Mouse (Mus musculus) large intestine, adult 2 months (tissue): ENCODE measurements around the gene Rbfox1. TPM values are rescaled to one million over a fixed set of nuclear protein-coding genes. Genes with fewer than 3 reads are reported as not detected.

Experiments
- DNase-seq: peaks from one replicate; pipeline ENCODE4 v3.0.0-alpha.2; 2012; ENCODE audit warnings: low read depth, low spot score
- WGBS: fragments of 180-500 bp; shearing (Covaris S2); methylation state at CpG from one replicate; pipeline ENCODE4 v1.1.7; 2018; 5-methylcytosine and 5-hydroxymethylcytosine counted together
- polyA plus RNA-seq: library from polyadenylated mRNA; depleted of rRNA; stranded (reverse); fragments of >200 nt; gene quantifications from 2 replicates; pipeline ENCODE4 v1.2.3, GENCODE M21; 2012

Gene Rbfox1
- polyA plus RNA-seq, 1 experiment = 0.22 TPM

GRCm38 (mm10) chr16:7346001-7346625, 1461.0 kb downstream of the Rbfox1 start:
- DNase-seq = no peak
- WGBS = 53% methylated on average over 11 of the region's 11 CpGs

GRCm38 (mm10) chr16:7347522-7348165, 1462.5 kb downstream of the Rbfox1 start:
- 54% methylated on average over 7 of the region's 7 CpGs for WGBS
- no peak for DNase-seq

DNA sequence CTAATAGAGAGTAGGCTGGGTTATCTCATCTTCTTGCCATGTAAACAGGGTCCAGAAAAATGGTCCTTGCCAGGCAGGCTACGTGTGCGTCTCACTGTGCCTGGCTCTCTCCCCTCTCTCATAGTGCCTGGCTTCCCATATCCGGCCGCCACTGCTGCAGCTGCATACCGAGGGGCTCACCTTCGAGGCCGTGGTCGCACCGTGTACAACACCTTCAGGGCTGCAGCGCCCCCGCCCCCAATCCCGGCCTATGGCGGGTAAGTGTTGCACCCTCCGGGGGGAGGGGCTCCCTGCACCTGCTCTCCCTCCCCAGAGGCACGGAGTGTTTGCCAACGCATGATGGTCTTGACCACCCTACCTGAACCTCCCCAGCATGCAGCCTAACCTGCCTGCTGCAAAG, 1467.7 kb downstream of the Rbfox1 start:
- DNase-seq = no peak
- 51% methylated on average over 16 of the region's 16 CpGs for WGBS

- 67% methylated on average over 4 of the region's 4 CpGs for WGBS
- DNase-seq = no peak
These were observed 1469.0 kb downstream of the Rbfox1 start for GRCm38 (mm10) chr16:7354116-7354515.

- WGBS = 70% methylated on average over 5 of the region's 5 CpGs
- no peak for DNase-seq
These were observed 1473.9 kb downstream of the Rbfox1 start for GRCm38 (mm10) chr16:7359043-7359442.

- 97% methylated on average over 1 of the region's 1 CpGs for WGBS
- no peak for DNase-seq
These were observed 1475.6 kb downstream of the Rbfox1 start for GRCm38 (mm10) chr16:7360706-7361105.

DNA sequence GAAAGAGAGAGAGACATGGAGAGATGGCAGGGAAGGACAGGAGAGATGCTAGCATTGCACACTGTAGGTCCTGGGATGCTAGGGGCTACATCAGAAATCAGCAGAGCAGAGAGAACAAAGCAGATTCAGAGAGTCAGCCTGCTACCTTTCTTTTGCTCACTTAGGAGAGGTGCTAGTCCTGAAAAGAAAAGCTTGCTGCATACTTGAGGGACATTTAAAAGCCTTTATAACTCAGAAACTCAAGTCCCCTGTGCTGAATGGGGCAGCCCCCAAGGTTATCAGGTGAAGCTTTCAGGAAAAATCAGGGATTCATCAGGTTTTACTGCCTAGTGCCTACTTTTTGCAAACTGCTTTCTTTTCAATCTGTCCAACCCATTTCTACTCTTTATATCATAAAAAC, 1480.7 kb downstream of the Rbfox1 start:
- no peak for DNase-seq

DNA sequence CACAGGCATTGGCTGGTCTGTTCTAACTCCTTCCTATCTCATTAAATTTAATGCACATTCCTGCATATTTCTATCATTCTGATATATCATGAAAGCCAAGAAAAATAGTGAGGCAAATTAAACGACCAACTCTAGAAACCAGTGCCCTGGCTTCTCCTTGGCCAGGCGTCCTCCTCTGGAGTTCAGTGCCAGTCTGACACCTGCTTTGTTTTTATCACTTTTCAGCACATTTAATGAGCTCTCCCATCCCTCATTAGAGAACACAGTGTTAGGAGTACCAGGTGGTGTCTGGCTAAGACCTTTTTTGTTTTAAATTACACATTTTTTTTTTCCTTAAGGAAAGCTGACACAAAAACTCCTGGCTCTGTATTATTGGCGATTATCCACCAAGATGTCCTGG, 1489.0 kb downstream of the Rbfox1 start:
- WGBS = 65% methylated on average over 3 of the region's 3 CpGs
- DNase-seq = no peak

DNA sequence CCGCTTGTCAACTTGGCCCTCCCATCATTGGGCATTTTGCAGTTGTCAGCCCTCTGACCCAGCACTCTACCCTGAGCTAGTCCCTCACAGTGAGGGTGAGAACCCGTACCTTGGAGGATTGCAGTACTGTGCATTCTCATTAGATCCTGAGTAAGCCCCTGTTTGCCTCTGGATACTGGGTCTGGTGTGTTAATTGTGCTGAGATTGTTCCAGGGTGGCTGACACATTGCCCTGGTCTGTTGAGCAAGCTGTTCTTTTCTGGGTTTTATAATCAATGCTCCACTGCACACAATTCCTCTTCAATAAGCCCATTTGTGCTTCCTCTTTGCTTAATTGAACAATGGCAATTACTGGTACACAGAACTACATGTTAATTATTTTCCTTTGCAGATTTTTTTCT, 1489.5 kb downstream of the Rbfox1 start:
- DNase-seq = no peak
- 64% methylated on average over 2 of the region's 2 CpGs for WGBS

DNA sequence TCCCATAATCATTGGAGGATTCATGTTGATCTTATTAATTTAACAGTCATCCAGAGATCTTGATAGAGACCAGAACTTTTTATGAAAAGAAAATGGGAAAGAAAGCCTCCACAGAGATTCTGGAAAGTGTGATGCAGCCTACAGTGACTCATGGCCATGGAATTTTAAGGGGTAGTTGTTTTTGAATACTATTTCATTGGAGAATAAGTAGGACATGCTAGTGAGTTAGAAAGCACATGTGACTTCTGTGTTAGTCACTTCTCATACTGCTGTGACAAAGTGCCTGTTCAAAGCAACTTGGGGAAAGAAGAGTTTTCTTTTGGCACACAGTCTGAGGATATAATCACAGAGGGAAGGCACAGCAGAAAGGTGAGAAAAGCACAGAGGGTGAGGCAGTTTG, 1510.9 kb downstream of the Rbfox1 start:
- no peak for DNase-seq

DNA sequence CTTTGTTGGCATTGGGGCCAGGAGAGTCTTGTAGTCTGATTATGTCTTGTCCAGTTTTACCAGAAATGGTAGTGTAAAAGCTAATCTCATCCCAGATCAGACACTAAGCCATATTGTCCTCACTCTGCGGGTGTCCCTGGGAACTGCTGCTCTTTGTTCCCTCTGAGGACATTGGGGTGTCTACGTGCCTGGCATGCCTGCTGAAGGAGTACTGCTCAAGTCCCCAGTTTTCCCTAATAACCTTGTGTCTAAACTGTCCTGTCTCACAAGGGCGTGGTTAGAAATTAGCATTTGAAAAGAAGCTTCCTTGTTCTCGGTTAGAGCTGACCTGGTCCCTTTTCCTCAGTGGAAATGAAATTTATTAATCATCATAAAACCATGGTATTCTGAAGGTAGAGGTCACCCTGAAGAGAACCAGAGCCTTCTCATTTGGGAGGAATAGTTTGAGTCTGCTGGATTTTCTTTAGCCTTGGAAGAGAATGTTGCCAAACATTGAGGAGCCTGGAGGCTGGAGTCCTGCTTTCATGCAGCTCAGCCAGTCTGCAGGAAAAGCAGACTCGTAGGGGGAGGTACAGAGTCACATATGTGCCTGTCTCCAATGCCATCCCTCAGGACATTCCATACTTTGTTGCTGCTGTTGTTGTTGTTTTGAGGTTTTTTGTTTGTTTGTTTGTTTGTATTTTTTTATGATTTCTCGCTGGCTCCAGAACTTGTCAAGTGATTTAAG, 1519.8 kb downstream of the Rbfox1 start:
- no peak for DNase-seq
- WGBS = 53% methylated on average over 6 of the region's 6 CpGs

GRCm38 (mm10) chr16:7407862-7408640, 1522.9 kb downstream of the Rbfox1 start:
- 61% methylated on average over 12 of the region's 12 CpGs for WGBS
- no peak for DNase-seq

- DNase-seq = no peak
- WGBS = 24% methylated on average over 12 of the region's 12 CpGs
These were observed 1534.6 kb downstream of the Rbfox1 start for GRCm38 (mm10) chr16:7419655-7420281.

DNA sequence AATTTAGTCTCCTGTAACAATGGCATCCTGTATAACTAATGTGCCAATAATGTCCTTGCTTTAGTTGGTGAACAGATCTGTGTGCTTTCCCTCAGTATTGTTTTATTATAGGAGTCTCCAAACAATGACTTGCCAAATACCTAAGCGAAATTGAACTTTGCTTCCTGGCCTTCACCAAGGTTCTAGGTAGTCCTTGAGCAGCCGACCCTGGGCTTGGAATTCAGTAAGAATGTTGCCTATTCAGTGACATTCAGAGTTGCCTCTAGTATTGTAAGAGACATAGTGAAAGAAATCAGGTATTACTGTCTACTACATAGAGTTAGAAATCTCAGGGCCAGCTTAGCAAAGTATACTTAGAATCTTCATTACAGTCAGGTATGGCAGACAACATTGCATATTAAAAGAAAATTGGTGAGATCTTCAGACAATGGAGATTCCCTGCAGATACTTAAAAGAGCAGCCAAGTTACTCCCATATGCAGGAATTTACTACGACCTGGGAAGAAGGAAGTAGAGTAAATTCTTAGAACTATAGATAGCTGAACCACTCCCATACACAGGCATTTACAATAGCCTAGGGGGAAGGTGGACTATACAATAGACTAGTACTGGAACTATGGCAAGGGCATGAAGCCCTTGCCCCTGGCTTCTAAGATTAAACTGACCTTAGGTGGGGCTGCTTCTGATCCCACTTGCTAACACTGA, 1540.4 kb downstream of the Rbfox1 start:
- WGBS = 38% methylated on average over 3 of the region's 3 CpGs
- no peak for DNase-seq

GRCm38 (mm10) chr16:7433296-7433695, 1548.1 kb downstream of the Rbfox1 start:
- DNase-seq = no peak
- WGBS = 90% methylated on average over 6 of the region's 6 CpGs

DNA sequence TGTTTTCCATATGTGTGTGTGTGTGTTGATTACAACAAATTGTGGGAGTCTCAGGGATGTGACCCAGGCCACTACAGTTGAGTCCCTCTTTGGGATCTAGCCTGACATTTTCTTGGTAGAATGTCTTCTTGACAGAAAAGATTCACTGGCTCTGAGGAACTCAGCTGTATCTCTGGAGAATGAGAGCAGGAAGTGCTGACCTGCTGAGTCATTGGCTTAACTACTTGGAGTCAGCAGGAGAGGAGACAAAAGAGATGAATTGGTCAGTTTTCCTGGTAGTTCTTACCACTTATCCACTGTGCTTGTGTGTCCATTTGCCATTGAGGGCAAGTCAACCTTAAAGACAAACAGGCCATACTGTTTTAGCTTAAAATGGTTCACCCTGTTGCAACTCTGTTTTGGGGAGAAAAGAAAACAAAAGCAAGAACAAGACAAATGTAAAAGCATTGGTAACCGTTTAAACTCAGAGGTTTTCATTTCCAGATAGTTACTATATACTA, 1561.7 kb downstream of the Rbfox1 start:
- 81% methylated on average over 1 of the region's 1 CpGs for WGBS
- no peak for DNase-seq

DNA sequence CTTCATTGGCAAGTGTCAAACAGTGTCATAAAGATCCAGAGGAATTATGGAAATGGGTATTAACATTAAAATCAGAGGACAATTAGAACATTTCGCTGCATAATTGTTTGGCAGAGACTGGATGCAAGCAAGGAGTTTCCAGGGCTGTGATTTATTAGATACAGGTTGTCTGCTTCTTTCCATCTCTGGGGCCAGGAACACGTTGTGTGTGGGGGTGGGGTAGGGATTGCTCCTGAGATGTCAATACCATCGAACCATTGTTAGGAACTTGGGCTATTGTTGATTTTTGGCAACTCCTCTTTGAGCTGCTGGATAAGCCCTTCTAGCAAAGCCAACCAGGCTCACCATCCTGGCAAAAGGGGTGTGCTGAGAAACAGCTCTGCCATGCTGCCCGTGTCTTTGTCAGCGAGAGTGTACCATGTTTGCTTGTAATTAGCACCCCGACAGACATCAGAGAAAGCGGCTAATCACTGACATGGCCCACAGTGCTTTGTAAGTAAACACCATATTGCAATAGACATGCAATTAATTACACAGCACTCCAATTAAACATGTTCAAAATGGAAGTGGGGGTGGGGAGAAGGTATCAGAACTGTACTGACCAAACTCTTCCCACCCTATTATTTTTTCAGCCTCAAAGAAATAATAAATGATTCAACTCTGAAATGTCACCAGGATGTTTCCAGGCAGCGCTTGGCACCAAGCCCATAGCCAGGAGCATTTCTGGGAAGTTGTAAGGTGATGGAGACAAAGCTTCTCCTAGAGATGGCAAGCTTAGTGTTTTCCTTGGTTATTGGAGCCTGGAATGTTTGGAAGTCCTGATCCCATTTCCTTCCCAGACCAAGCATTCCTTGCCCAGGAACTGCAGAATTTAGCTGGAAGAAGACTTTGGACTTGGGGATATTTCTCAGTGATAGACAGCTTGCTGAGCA, 1562.8 kb downstream of the Rbfox1 start:
- DNase-seq = no peak
- 52% methylated on average over 8 of the region's 8 CpGs for WGBS

- DNase-seq = no peak
- 85% methylated on average over 3 of the region's 3 CpGs for WGBS
These were observed 1566.0 kb downstream of the Rbfox1 start for GRCm38 (mm10) chr16:7451193-7451592.
